Mouse (Mus musculus): Measurements from ENCODE around the gene Enah. TPM values are rescaled to one million over a fixed set of nuclear protein-coding genes. Genes with fewer than 3 reads are reported as not detected.

Enah gene
- under 1 TPM; 0.66 to 0.70 TPM for total RNA-seq (2023)

DNA sequence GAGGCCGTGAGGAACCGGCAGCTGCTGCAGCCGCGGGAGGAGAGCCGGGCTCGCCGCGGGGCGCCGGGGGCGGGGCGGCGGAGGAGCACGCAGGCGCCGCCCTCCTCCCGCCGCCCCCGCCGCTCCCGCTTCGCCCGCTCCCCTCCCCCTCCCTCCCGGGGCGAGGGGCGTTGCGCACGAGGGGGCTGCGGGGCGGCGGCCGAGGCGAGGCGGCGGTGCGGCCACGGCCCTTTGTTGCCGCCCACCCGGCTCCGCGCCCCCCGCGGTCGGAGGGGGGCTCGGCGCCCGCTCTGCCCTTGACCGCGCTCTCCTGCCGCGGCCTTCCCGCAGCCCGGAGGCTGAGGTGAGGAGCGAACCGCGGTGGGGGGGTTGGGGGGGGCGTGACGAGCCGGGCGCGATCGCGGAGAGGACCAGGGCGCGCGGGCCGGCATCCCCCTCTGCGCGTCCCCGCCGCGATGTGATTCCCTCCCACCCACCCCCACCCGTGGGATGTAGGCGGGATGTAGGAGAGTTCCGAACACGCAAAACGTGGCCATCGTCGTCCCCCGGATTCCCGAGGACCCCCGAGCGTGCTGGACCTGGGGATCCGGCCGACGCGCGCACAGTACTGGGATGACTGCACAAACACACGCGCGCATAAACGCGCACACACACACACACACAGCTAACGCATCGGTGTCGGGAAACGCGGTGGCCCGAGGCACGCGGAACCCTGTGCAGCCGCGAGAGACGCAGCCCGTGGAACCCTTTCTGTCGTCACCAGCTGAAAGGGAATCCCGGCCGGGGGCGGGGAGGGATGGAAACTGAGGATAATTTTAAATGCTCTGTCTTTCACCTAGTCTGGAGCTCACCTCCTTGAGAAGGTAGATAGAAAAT, at the start of gene Enah:
Gene Enah (minus strand): TSS at position 65 of the 876 bp plus-strand sequence.

Other genes with a start within 250 kb of the Enah start
- 100 to 1,000 TPM; 165 to 186 TPM for gene Lbr, start 176.9 kb downstream of the Enah start, total RNA-seq (2023)
- 10 to 100 TPM; 48.7 to 55.1 TPM for gene Srp9, start 104.7 kb upstream of the Enah start, total RNA-seq (2023)
- gene Vmn1r1, start 144.5 kb upstream of the Enah start, total RNA-seq (2023) = not detected

Data from monocyte, adult 59 days (primary cell).